Mouse (Mus musculus): ENCODE measurements around the gene Unc93b1. TPM values are rescaled to one million over a fixed set of nuclear protein-coding genes. Genes with fewer than 3 reads are reported as not detected.

Gene Unc93b1
- polyA plus RNA-seq, 1 experiment: 180 TPM

GRCm38 (mm10) chr19:3988066-3988465 is 53.1 kb downstream of the Unc93b1 start:
- no peak for DNase-seq
- Histone ChIP-seq H3K4me1 (ENCODE audit: control insufficient read depth, insufficient read depth, low read length) (peaks cover 6% of the 10 kb centered on the region), H3K4me3 (replicated peaks; ENCODE audit: extremely low read depth, low read depth, low read length) (no peak overlapping the region)
- no peak for TF ChIP-seq POLR2A (IDR thresholded peaks at IDR 0.05; ENCODE audit: borderline replicate concordance, extremely low read depth, low read depth, low read length)
- no peak for TF ChIP-seq CTCF (IDR thresholded peaks at IDR 0.05; ENCODE audit: insufficient read depth, low read length)
- 86% methylated on average over 14 of the region's 14 CpGs for WGBS

GRCm38 (mm10) chr19:3988750-3989149 is 53.8 kb downstream of the Unc93b1 start:
- TF ChIP-seq CTCF (IDR thresholded peaks at IDR 0.05; ENCODE audit: insufficient read depth, low read length) (no peak), POLR2A (IDR thresholded peaks at IDR 0.05; ENCODE audit: borderline replicate concordance, extremely low read depth, low read depth, low read length) (no peak)
- H3K4me1 ChIP-seq (ENCODE audit: control insufficient read depth, insufficient read depth, low read length): peaks cover 6% of the 10 kb centered on the region
- no peak overlapping the region for H3K4me3 ChIP-seq (replicated peaks; ENCODE audit: extremely low read depth, low read depth, low read length)
- no peak for DNase-seq
- WGBS: 90% methylated on average over 4 of the region's 4 CpGs

- 67% methylated on average over 6 of the region's 6 CpGs for WGBS
- DNase-seq: no peak
- H3K4me1 ChIP-seq (ENCODE audit: control insufficient read depth, insufficient read depth, low read length): peaks cover 3% of the 10 kb centered on the region
- H3K4me3 ChIP-seq (replicated peaks; ENCODE audit: extremely low read depth, low read depth, low read length): no peak overlapping the region
- no peak for TF ChIP-seq POLR2A (IDR thresholded peaks at IDR 0.05; ENCODE audit: borderline replicate concordance, extremely low read depth, low read depth, low read length)
- no peak for TF ChIP-seq CTCF (IDR thresholded peaks at IDR 0.05; ENCODE audit: insufficient read depth, low read length)
Observed at GRCm38 (mm10) chr19:3990804-3991203, 55.8 kb downstream of the Unc93b1 start.

GRCm38 (mm10) chr19:3991562-3991961 is 56.6 kb downstream of the Unc93b1 start:
- Histone ChIP-seq H3K4me3 (replicated peaks; ENCODE audit: extremely low read depth, low read depth, low read length) (no peak overlapping the region), H3K4me1 (ENCODE audit: control insufficient read depth, insufficient read depth, low read length) (peaks cover 2% of the 10 kb centered on the region)
- DNase-seq: no peak
- 95% methylated on average over 3 of the region's 3 CpGs for WGBS
- TF ChIP-seq POLR2A (IDR thresholded peaks at IDR 0.05; ENCODE audit: borderline replicate concordance, extremely low read depth, low read depth, low read length) (no peak), CTCF (IDR thresholded peaks at IDR 0.05; ENCODE audit: insufficient read depth, low read length) (no peak)

- no peak overlapping the region for H3K4me3 ChIP-seq (replicated peaks; ENCODE audit: extremely low read depth, low read depth, low read length)
- no peaks in the 10 kb centered on the region; the same call in 1 of the 2 replicates for H3K4me1 ChIP-seq (ENCODE audit: control insufficient read depth, insufficient read depth, low read length)
- DNase-seq: no peak
- 86% methylated on average over 3 of the region's 3 CpGs for WGBS
- TF ChIP-seq POLR2A (IDR thresholded peaks at IDR 0.05; ENCODE audit: borderline replicate concordance, extremely low read depth, low read depth, low read length) (no peak), CTCF (IDR thresholded peaks at IDR 0.05; ENCODE audit: insufficient read depth, low read length) (no peak)
Observed at GRCm38 (mm10) chr19:3991966-3992365, 57.0 kb downstream of the Unc93b1 start.

- no peaks in the 10 kb centered on the region; the same call in 1 of the 2 replicates for H3K4me1 ChIP-seq (ENCODE audit: control insufficient read depth, insufficient read depth, low read length)
- TF ChIP-seq POLR2A (IDR thresholded peaks at IDR 0.05; ENCODE audit: borderline replicate concordance, extremely low read depth, low read depth, low read length) (no peak), CTCF (IDR thresholded peaks at IDR 0.05; ENCODE audit: insufficient read depth, low read length) (no peak)
- H3K4me3 ChIP-seq (replicated peaks; ENCODE audit: extremely low read depth, low read depth, low read length): no peak within 1 kb of the TSS
- WGBS: 55% methylated on average over 5 of the region's 5 CpGs
- no peak for DNase-seq
Observed at GRCm38 (mm10) chr19:3992416-3992815, 57.4 kb downstream of the Unc93b1 start, which contains the start of gene Tbx10. Tbx10 (plus strand) TSS chr19:3992752.

GRCm38 (mm10) chr19:3994932-3995331 is 59.9 kb downstream of the Unc93b1 start:
- no peak for DNase-seq
- WGBS: 50% methylated on average over 6 of the region's 6 CpGs
- Histone ChIP-seq H3K4me1 (ENCODE audit: control insufficient read depth, insufficient read depth, low read length) (no peaks in the 10 kb centered on the region; the same call in 1 of the 2 replicates), H3K4me3 (replicated peaks; ENCODE audit: extremely low read depth, low read depth, low read length) (no peak overlapping the region)
- TF ChIP-seq CTCF (IDR thresholded peaks at IDR 0.05; ENCODE audit: insufficient read depth, low read length) (no peak), POLR2A (IDR thresholded peaks at IDR 0.05; ENCODE audit: borderline replicate concordance, extremely low read depth, low read depth, low read length) (no peak)

- WGBS: 71% methylated on average over 3 of the region's 3 CpGs
- no peak for DNase-seq
- no peak for TF ChIP-seq CTCF (IDR thresholded peaks at IDR 0.05; ENCODE audit: insufficient read depth, low read length)
- TF ChIP-seq POLR2A (IDR thresholded peaks at IDR 0.05; ENCODE audit: borderline replicate concordance, extremely low read depth, low read depth, low read length): no peak
- Histone ChIP-seq H3K4me1 (ENCODE audit: control insufficient read depth, insufficient read depth, low read length) (no peaks in the 10 kb centered on the region; the same call in 1 of the 2 replicates), H3K4me3 (replicated peaks; ENCODE audit: extremely low read depth, low read depth, low read length) (no peak overlapping the region)
Observed at GRCm38 (mm10) chr19:3995505-3995904, 60.5 kb downstream of the Unc93b1 start.

- DNase-seq: no peak
- Histone ChIP-seq H3K4me1 (ENCODE audit: control insufficient read depth, insufficient read depth, low read length) (peaks cover 4% of the 10 kb centered on the region), H3K4me3 (replicated peaks; ENCODE audit: extremely low read depth, low read depth, low read length) (no peak overlapping the region)
- TF ChIP-seq CTCF (IDR thresholded peaks at IDR 0.05; ENCODE audit: insufficient read depth, low read length): no peak
- no peak for TF ChIP-seq POLR2A (IDR thresholded peaks at IDR 0.05; ENCODE audit: borderline replicate concordance, extremely low read depth, low read depth, low read length)
- 58% methylated on average over 7 of the region's 7 CpGs for WGBS
Observed at GRCm38 (mm10) chr19:3996106-3996505, 61.1 kb downstream of the Unc93b1 start.

- WGBS: 86% methylated on average over 8 of the region's 8 CpGs
- peaks cover 5% of the 10 kb centered on the region for H3K4me1 ChIP-seq (ENCODE audit: control insufficient read depth, insufficient read depth, low read length)
- no peak overlapping the region for H3K4me3 ChIP-seq (replicated peaks; ENCODE audit: extremely low read depth, low read depth, low read length)
- TF ChIP-seq CTCF (IDR thresholded peaks at IDR 0.05; ENCODE audit: insufficient read depth, low read length) (no peak), POLR2A (IDR thresholded peaks at IDR 0.05; ENCODE audit: borderline replicate concordance, extremely low read depth, low read depth, low read length) (no peak)
- DNase-seq: no peak
Observed at GRCm38 (mm10) chr19:3996747-3997146, 61.8 kb downstream of the Unc93b1 start.
